Mouse (Mus musculus) mesoderm, embryonic 11.5 days (tissue): ENCODE data around the gene Ankfy1.
"Not testable (repeated sequence)": the region's sequence is repeated elsewhere in the genome, so short reads cannot be mapped to it uniquely, and the experiment has no call there.

ENCODE experiments used
- DNase-seq: peaks from one replicate; pipeline ENCODE4 v3.0.0-alpha.2; 2012; ENCODE audit warnings: low read depth, low spot score

Ankfy1 gene

GRCm38 (mm10) chr11:72718161-72718560 lies 28.4 kb downstream of the Ankfy1 start:
- DNase-seq = no peak

GRCm38 (mm10) chr11:72723165-72723564 lies 33.4 kb downstream of the Ankfy1 start:
- DNase-seq = no peak

- no peak for DNase-seq
These were observed 34.1 kb downstream of the Ankfy1 start for GRCm38 (mm10) chr11:72723871-72724270.

GRCm38 (mm10) chr11:72726023-72726422 lies 36.2 kb downstream of the Ankfy1 start:
- no peak for DNase-seq

GRCm38 (mm10) chr11:72733736-72734135 lies 43.9 kb downstream of the Ankfy1 start:
- DNase-seq = no peak

- no peak for DNase-seq
These were observed 45.2 kb downstream of the Ankfy1 start for GRCm38 (mm10) chr11:72734840-72735518.

GRCm38 (mm10) chr11:72735519-72735860 lies 45.7 kb downstream of the Ankfy1 start:
- no peak for DNase-seq

- DNase-seq = no peak
These were observed 46.5 kb downstream of the Ankfy1 start for GRCm38 (mm10) chr11:72736320-72736719.

GRCm38 (mm10) chr11:72737517-72737916 lies 47.7 kb downstream of the Ankfy1 start:
- DNase-seq = not testable (repeated sequence)

GRCm38 (mm10) chr11:72739048-72739447 lies 49.2 kb downstream of the Ankfy1 start:
- DNase-seq = no peak

- no peak for DNase-seq
These were observed 62.1 kb downstream of the Ankfy1 start for GRCm38 (mm10) chr11:72751956-72752355.

GRCm38 (mm10) chr11:72758316-72758715 lies 68.5 kb downstream of the Ankfy1 start:
- DNase-seq = no peak

- no peak for DNase-seq
These were observed 69.8 kb downstream of the Ankfy1 start for GRCm38 (mm10) chr11:72759581-72759980.

- no peak for DNase-seq
These were observed 71.0 kb downstream of the Ankfy1 start for GRCm38 (mm10) chr11:72760781-72761180.

- no peak for DNase-seq
These were observed 74.5 kb downstream of the Ankfy1 start for GRCm38 (mm10) chr11:72764270-72764669.

- no peak for DNase-seq
These were observed 77.9 kb downstream of the Ankfy1 start for GRCm38 (mm10) chr11:72767716-72768115.

GRCm38 (mm10) chr11:72769061-72769460 lies 79.3 kb downstream of the Ankfy1 start:
- DNase-seq = no peak

GRCm38 (mm10) chr11:72770324-72770723 lies 80.5 kb downstream of the Ankfy1 start:
- no peak for DNase-seq

- DNase-seq = no peak
These were observed 81.0 kb downstream of the Ankfy1 start for GRCm38 (mm10) chr11:72770816-72771215.

- no peak for DNase-seq
These were observed 81.7 kb downstream of the Ankfy1 start for GRCm38 (mm10) chr11:72771461-72771860.

GRCm38 (mm10) chr11:72772611-72773010 lies 82.8 kb downstream of the Ankfy1 start:
- not testable (repeated sequence) for DNase-seq

GRCm38 (mm10) chr11:72778957-72779356 lies 89.2 kb downstream of the Ankfy1 start:
- DNase-seq = no peak

- DNase-seq = no peak
These were observed 92.3 kb downstream of the Ankfy1 start for GRCm38 (mm10) chr11:72782103-72782502.

- no peak for DNase-seq
These were observed 92.7 kb downstream of the Ankfy1 start for GRCm38 (mm10) chr11:72782503-72782902.
